Comparison of ENCODE assay signal across 1 mouse cellular context in genomic region chr15:101988119-101988518, GRCm38 (mm10).
A peak's percentile ranks its signal among the peaks of the same experiment; 100 is the strongest.
TF ChIP-seq lines count a peak whose summit lies in the region.

No protein-coding gene starts in this region.

TF ChIP-seq in MEL, 35 proteins besides CTCF, POLR2A, EP300 and RAD21 (continued from another document):
- TF ChIP-seq POLR2AphosphoS2 (IDR thresholded peaks at IDR 0.05; ENCODE audit: low read length) (no peak), MYC (IDR thresholded peaks at IDR 0.05; ENCODE audit: low read depth, low read length) (peak; percentile 59; the same call in 1 of the 2 replicates)
